Mouse (Mus musculus) myocyte (in vitro differentiated cells): ENCODE measurements at regions not wholly inside any gene's neighbourhood (a gene's known extent, or its start where the extent isn't known, plus 50 kb on each side); places are given as distances from the start of the nearest gene placed in this dataset.

Experiments used
- H3K27me3 ChIP-seq: one replicate; pipeline ENCODE4 v1.6.1; 2011; ENCODE audit not compliant: control insufficient read depth, insufficient read depth, insufficient read length
- H3K36me3 ChIP-seq: one replicate; pipeline ENCODE4 v1.6.1; 2011; ENCODE audit not compliant: control insufficient read depth, insufficient read depth
- H3K4me2 ChIP-seq: one replicate; pipeline ENCODE4 v1.6.1; 2011; ENCODE audit warnings: low read depth, control low read depth
- H3K4me3 ChIP-seq: one replicate; pipeline ENCODE4 v1.5.1; 2011; ENCODE audit warnings: mild to moderate bottlenecking, control low read depth, moderate library complexity
- H3K79me2 ChIP-seq: one replicate; pipeline ENCODE4 v1.6.1; 2011; ENCODE audit not compliant: control insufficient read depth, insufficient read depth
- H3ac ChIP-seq: one replicate; pipeline ENCODE4 v1.6.1; 2011; ENCODE audit not compliant: control insufficient read depth, insufficient read length
- CEBPB ChIP-seq: IDR thresholded peaks from 2 replicates; pipeline ENCODE4 v1.6.1; 2011; ENCODE audit warnings: mild to moderate bottlenecking, moderate library complexity; ENCODE audit not compliant: poor library complexity, insufficient read depth, severe bottlenecking
- E2F4 ChIP-seq: IDR thresholded peaks from one replicate; pipeline ENCODE4 v1.6.1; 2011; ENCODE audit warnings: mild to moderate bottlenecking, control low read depth, moderate library complexity; ENCODE audit not compliant: insufficient read depth
- MAX ChIP-seq: IDR thresholded peaks from one replicate; pipeline ENCODE4 v1.6.1; 2011; ENCODE audit warnings: low read depth, mild to moderate bottlenecking, control low read depth
- MYOD1 ChIP-seq, 3 experiments: IDR thresholded peaks; one replicate each; pipeline ENCODE4 v1.6.1; 2011; ENCODE audit warnings: control low read depth in 2 of 3, low read depth in 2 of 3, mild to moderate bottlenecking in 2 of 3, moderate library complexity in 1 of 3; ENCODE audit not compliant: insufficient read length in 2 of 3, control insufficient read depth in 1 of 3
- MYOG ChIP-seq, 3 experiments: IDR thresholded peaks; one replicate each; pipeline ENCODE4 v1.6.1; 2011; ENCODE audit warnings: control low read depth in 2 of 3, low read depth in 2 of 3, mild to moderate bottlenecking in 2 of 3; ENCODE audit not compliant: insufficient read length in 2 of 3, control insufficient read depth in 1 of 3, insufficient read depth in 1 of 3
- POLR2A ChIP-seq: IDR thresholded peaks from one replicate; pipeline ENCODE4 v1.6.1; 2011; ENCODE audit warnings: low read depth, mild to moderate bottlenecking, control low read depth, moderate library complexity; ENCODE audit not compliant: insufficient read length
- POLR2AphosphoS2 ChIP-seq: IDR thresholded peaks from one replicate; pipeline ENCODE4 v1.6.1; 2011; ENCODE audit warnings: low read depth, control low read depth; ENCODE audit not compliant: insufficient read length
- REST ChIP-seq: IDR thresholded peaks from one replicate; pipeline ENCODE4 v1.6.1; 2011; ENCODE audit warnings: mild to moderate bottlenecking, control low read depth, moderate library complexity; ENCODE audit not compliant: insufficient read depth, insufficient read length
- SRF ChIP-seq: IDR thresholded peaks from one replicate; pipeline ENCODE4 v1.6.1; 2011; ENCODE audit warnings: low read depth; ENCODE audit not compliant: control insufficient read depth, insufficient read length
- TCF12 ChIP-seq: IDR thresholded peaks from one replicate; pipeline ENCODE4 v1.6.1; 2011; ENCODE audit warnings: mild to moderate bottlenecking, control low read depth; ENCODE audit not compliant: poor library complexity, insufficient read depth, severe bottlenecking
- TCF3 ChIP-seq: IDR thresholded peaks from one replicate; pipeline ENCODE4 v1.6.1; 2011; ENCODE audit warnings: low read depth, control low read depth; ENCODE audit not compliant: insufficient read length
- USF1 ChIP-seq: IDR thresholded peaks from one replicate; pipeline ENCODE4 v1.6.1; 2011; ENCODE audit warnings: low read depth, mild to moderate bottlenecking, control low read depth, moderate library complexity

- Histone ChIP-seq H3K4me2 (no peak overlapping the region), H3K79me2 (no peaks in the 10 kb centered on the region), H3K36me3 (no peaks in the 10 kb centered on the region), H3K4me3 (no peak overlapping the region), H3K27me3 (no peaks in the 10 kb centered on the region), H3ac (no peak overlapping the region)
- TF ChIP-seq MYOD1 (IDR thresholded peaks at IDR 0.05; ENCODE audit: control insufficient read depth in 1 of 3, insufficient read length in 2 of 3, low read depth in 2 of 3): no peak
- no peak for TF ChIP-seq USF1
- no peak for TF ChIP-seq POLR2A
- TF ChIP-seq SRF: no peak
- no peak for TF ChIP-seq E2F4
- TF ChIP-seq MYOG (IDR thresholded peaks at IDR 0.05; ENCODE audit: control insufficient read depth in 1 of 3, insufficient read depth in 1 of 3, insufficient read length in 2 of 3, low read depth in 2 of 3): no peak
- TF ChIP-seq REST: no peak
- no peak for TF ChIP-seq TCF12
- TF ChIP-seq MAX: no peak
- no peak for TF ChIP-seq POLR2AphosphoS2
- TF ChIP-seq TCF3: no peak
- TF ChIP-seq CEBPB: no peak
Observed at GRCm38 (mm10) chr13:71050646-71051045, 209.0 kb upstream of the Adamts16 start.

GRCm38 (mm10) chr13:71036000-71036399, 194.4 kb upstream of the Adamts16 start:
- TF ChIP-seq SRF: no peak
- TF ChIP-seq USF1: no peak
- no peak for TF ChIP-seq TCF3
- no peak for TF ChIP-seq POLR2AphosphoS2
- TF ChIP-seq CEBPB: no peak
- no peak for TF ChIP-seq POLR2A
- no peak for TF ChIP-seq REST
- no peak for TF ChIP-seq TCF12
- no peak for TF ChIP-seq E2F4
- TF ChIP-seq MYOG (IDR thresholded peaks at IDR 0.05; ENCODE audit: control insufficient read depth in 1 of 3, insufficient read depth in 1 of 3, insufficient read length in 2 of 3, low read depth in 2 of 3): no peak
- no peak for TF ChIP-seq MYOD1 (IDR thresholded peaks at IDR 0.05; ENCODE audit: control insufficient read depth in 1 of 3, insufficient read length in 2 of 3, low read depth in 2 of 3)
- TF ChIP-seq MAX: no peak
- H3K27me3 ChIP-seq: no peaks in the 10 kb centered on the region
- no peaks in the 10 kb centered on the region for H3K36me3 ChIP-seq
- H3K79me2 ChIP-seq: no peaks in the 10 kb centered on the region
- no peak overlapping the region for H3ac ChIP-seq
- H3K4me3 ChIP-seq: no peak overlapping the region
- H3K4me2 ChIP-seq: no peak overlapping the region

- H3K4me3 ChIP-seq: no peak overlapping the region
- H3K36me3 ChIP-seq: no peaks in the 10 kb centered on the region
- H3K4me2 ChIP-seq: no peak overlapping the region
- H3K79me2 ChIP-seq: no peaks in the 10 kb centered on the region
- H3K27me3 ChIP-seq: no peaks in the 10 kb centered on the region
- H3ac ChIP-seq: no peak overlapping the region
- no peak for TF ChIP-seq MYOD1 (IDR thresholded peaks at IDR 0.05; ENCODE audit: control insufficient read depth in 1 of 3, insufficient read length in 2 of 3, low read depth in 2 of 3)
- no peak for TF ChIP-seq CEBPB
- no peak for TF ChIP-seq MAX
- TF ChIP-seq TCF3: no peak
- TF ChIP-seq SRF: no peak
- no peak for TF ChIP-seq E2F4
- TF ChIP-seq POLR2AphosphoS2: no peak
- TF ChIP-seq USF1: no peak
- TF ChIP-seq TCF12: no peak
- no peak for TF ChIP-seq REST
- TF ChIP-seq MYOG (IDR thresholded peaks at IDR 0.05; ENCODE audit: control insufficient read depth in 1 of 3, insufficient read depth in 1 of 3, insufficient read length in 2 of 3, low read depth in 2 of 3): no peak
- no peak for TF ChIP-seq POLR2A
Observed at GRCm38 (mm10) chr13:71034926-71035687, 193.5 kb upstream of the Adamts16 start.

GRCm38 (mm10) chr13:71008216-71008615, 166.6 kb upstream of the Adamts16 start:
- H3K4me3 ChIP-seq: no peak overlapping the region
- H3K4me2 ChIP-seq: no peak overlapping the region
- H3K27me3 ChIP-seq: peaks cover 15% of the 10 kb centered on the region
- no peaks in the 10 kb centered on the region for H3K79me2 ChIP-seq
- TF ChIP-seq USF1 (no peak), MAX (no peak), TCF12 (no peak), MYOG (IDR thresholded peaks at IDR 0.05; ENCODE audit: control insufficient read depth in 1 of 3, insufficient read depth in 1 of 3, insufficient read length in 2 of 3, low read depth in 2 of 3) (no peak), REST (no peak), E2F4 (no peak), POLR2A (no peak), TCF3 (no peak), SRF (no peak), POLR2AphosphoS2 (no peak), CEBPB (no peak)
- no peak overlapping the region for H3ac ChIP-seq
- H3K36me3 ChIP-seq: no peaks in the 10 kb centered on the region
